Mouse (Mus musculus) thymus, adult 2 months (tissue): ENCODE results near the gene Tenm4. TPM values are rescaled to one million over a fixed set of nuclear protein-coding genes. Genes with fewer than 3 reads are reported as not detected.

Source experiments
- DNase-seq: peaks from one replicate; pipeline ENCODE4 v3.0.0; 2021
- H3K27ac ChIP-seq: fragments of 200-500 bp; 2 replicates; pipeline ENCODE4 v1.5.1; 2012; ENCODE audit warnings: low read length, control low read depth; ENCODE audit not compliant: control insufficient read depth, insufficient read depth
- H3K27me3 ChIP-seq: fragments of 200-500 bp; 2 replicates; pipeline ENCODE4 v1.6.1; 2012; ENCODE audit warnings: mild to moderate bottlenecking, low read length, moderate library complexity, mixed read lengths; ENCODE audit not compliant: control insufficient read depth, insufficient read depth
- H3K36me3 ChIP-seq: fragments of 200-500 bp; 2 replicates; pipeline ENCODE4 v1.6.1; 2012; ENCODE audit warnings: mild to moderate bottlenecking, low read length, moderate library complexity; ENCODE audit not compliant: control insufficient read depth, insufficient read depth
- H3K4me1 ChIP-seq: fragments of 200-500 bp; replicated peaks from 2 replicates; pipeline ENCODE4 v1.6.1; 2012; ENCODE audit warnings: low read length; ENCODE audit not compliant: control insufficient read depth, insufficient read depth
- H3K4me3 ChIP-seq: fragments of 200-500 bp; 2 replicates; pipeline ENCODE4 v1.5.1; 2012; ENCODE audit warnings: mild to moderate bottlenecking, low read length, control low read depth, moderate library complexity; ENCODE audit not compliant: control insufficient read depth, insufficient read depth
- CTCF ChIP-seq: fragments of 200-500 bp; IDR thresholded peaks from 2 replicates; pipeline ENCODE4 v1.5.1; 2012; ENCODE audit warnings: mild to moderate bottlenecking, control low read depth, low read length, moderate library complexity, borderline replicate concordance; ENCODE audit not compliant: control insufficient read depth, poor library complexity, insufficient read depth; ENCODE audit errors: extremely low read depth
- POLR2A ChIP-seq: fragments of 200-500 bp; IDR thresholded peaks from 2 replicates; pipeline ENCODE4 v1.6.1; 2012; ENCODE audit warnings: mild to moderate bottlenecking, low read length, control low read depth, moderate library complexity; ENCODE audit not compliant: control insufficient read depth, poor library complexity, insufficient read depth; ENCODE audit errors: extremely low read depth
- WGBS: fragments of 180-500 bp; shearing (Covaris S2); methylation state at CpG from one replicate; pipeline ENCODE4 v1.1.7; 2018; 5-methylcytosine and 5-hydroxymethylcytosine counted together
- polyA plus RNA-seq: library from polyadenylated mRNA; depleted of rRNA; stranded (reverse); fragments of >200 nt; gene quantifications from 2 replicates; pipeline ENCODE4 v1.2.3, GENCODE M21; 2012

Gene Tenm4
- polyA plus RNA-seq, 1 experiment = 2.7 TPM

GRCm38 (mm10) chr7:96718201-96719155, 547.4 kb downstream of the Tenm4 start:
- Histone ChIP-seq H3K36me3 (no peaks in the 10 kb centered on the region), H3K27me3 (no peaks in the 10 kb centered on the region), H3K4me3 (no peak overlapping the region), H3K27ac (no peak overlapping the region), H3K4me1 (no peaks in the 10 kb centered on the region)
- DNase-seq = no peak
- no peak for TF ChIP-seq CTCF
- no peak for TF ChIP-seq POLR2A
- WGBS = 86% methylated on average over 14 of the region's 14 CpGs

- Histone ChIP-seq H3K36me3 (no peaks in the 10 kb centered on the region), H3K27ac (no peak overlapping the region), H3K4me1 (no peaks in the 10 kb centered on the region), H3K27me3 (no peaks in the 10 kb centered on the region), H3K4me3 (no peak overlapping the region)
- DNase-seq = no peak
- WGBS = 33% methylated on average over 1 of the region's 1 CpGs
- no peak for TF ChIP-seq CTCF
- no peak for TF ChIP-seq POLR2A
Measured at GRCm38 (mm10) chr7:96719926-96720325, 548.9 kb downstream of the Tenm4 start.

DNA sequence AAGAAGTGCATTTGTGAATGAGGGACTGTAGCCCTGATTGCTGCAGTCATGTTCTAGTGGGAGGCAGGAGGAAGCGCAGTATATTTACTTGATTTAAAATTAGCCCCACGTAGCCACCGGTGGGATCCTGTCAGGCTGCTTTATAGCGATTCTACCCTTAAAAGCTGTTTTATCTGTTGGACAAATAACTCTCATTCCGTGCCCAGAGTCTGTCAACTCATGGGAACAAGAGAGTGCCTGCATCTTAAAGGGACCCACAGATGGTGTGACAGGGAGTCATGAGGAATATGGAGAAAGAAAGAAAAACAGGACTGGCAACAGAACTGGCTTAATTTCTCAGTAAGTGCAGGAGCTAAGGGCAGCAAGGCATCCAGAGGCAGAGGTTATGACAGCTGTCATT, 549.4 kb downstream of the Tenm4 start:
- WGBS = 61% methylated on average over 5 of the region's 5 CpGs
- no peak for DNase-seq
- Histone ChIP-seq H3K4me3 (no peak overlapping the region), H3K36me3 (no peaks in the 10 kb centered on the region), H3K4me1 (no peaks in the 10 kb centered on the region), H3K27me3 (no peaks in the 10 kb centered on the region), H3K27ac (no peak overlapping the region)
- no peak for TF ChIP-seq POLR2A
- TF ChIP-seq CTCF = no peak

DNA sequence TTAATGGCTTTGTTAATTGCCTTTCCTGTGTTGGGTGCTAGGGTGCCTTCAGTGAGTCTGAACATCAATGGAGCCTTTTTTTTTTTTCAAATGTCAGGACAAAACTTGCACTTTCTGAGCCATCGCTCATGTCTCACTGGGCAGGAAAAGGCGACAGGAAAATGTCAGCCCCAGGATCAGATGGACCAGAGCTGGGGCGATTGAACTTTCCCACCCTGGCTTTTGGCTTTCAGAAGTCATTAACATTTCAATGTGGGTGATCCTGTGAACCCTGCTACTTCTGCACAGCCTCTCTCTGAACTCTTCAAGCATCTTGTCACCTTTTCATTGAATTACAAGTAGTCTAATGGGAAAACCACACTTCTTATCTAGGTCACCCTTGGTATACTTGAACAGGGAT, 551.8 kb downstream of the Tenm4 start:
- no peak for TF ChIP-seq POLR2A
- TF ChIP-seq CTCF = no peak
- Histone ChIP-seq H3K27me3 (no peaks in the 10 kb centered on the region), H3K27ac (no peak overlapping the region), H3K4me3 (no peak overlapping the region), H3K4me1 (no peaks in the 10 kb centered on the region), H3K36me3 (no peaks in the 10 kb centered on the region)
- no peak for DNase-seq
- 89% methylated on average over 3 of the region's 3 CpGs for WGBS

- Histone ChIP-seq H3K27me3 (no peaks in the 10 kb centered on the region), H3K4me1 (no peaks in the 10 kb centered on the region), H3K4me3 (no peak overlapping the region), H3K36me3 (no peaks in the 10 kb centered on the region), H3K27ac (no peak overlapping the region)
- DNase-seq = no peak
- no peak for TF ChIP-seq CTCF
- no peak for TF ChIP-seq POLR2A
- 97% methylated on average over 5 of the region's 5 CpGs for WGBS
Measured at GRCm38 (mm10) chr7:96725603-96726002, 554.6 kb downstream of the Tenm4 start.

DNA sequence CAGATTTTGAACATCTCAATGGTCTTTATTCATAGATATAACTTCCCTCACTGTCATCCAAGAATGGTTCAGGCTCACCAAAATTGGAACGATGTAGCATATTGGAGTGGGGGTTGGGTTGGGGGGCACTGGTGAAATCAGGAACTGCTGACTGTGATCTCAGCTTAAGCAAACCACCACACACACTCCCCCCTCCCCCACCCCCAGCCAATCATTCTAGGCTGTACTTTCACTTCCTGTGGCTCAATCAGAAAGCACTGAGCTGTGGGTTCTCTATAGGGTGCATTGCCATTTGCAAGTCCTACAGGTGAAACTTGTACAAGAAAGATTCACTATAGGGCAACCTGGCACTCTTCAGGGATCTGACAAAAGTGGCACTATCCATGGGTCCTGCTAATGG, 559.3 kb downstream of the Tenm4 start:
- no peaks in the 10 kb centered on the region for H3K27me3 ChIP-seq
- H3K4me3 ChIP-seq = no peak overlapping the region
- no peak overlapping the region for H3K27ac ChIP-seq
- DNase-seq = no peak
- WGBS = 12% methylated on average over 1 of the region's 1 CpGs
- no peaks in the 10 kb centered on the region for H3K36me3 ChIP-seq
- no peaks in the 10 kb centered on the region for H3K4me1 ChIP-seq
- no peak for TF ChIP-seq CTCF
- no peak for TF ChIP-seq POLR2A

GRCm38 (mm10) chr7:96731947-96732346, 560.9 kb downstream of the Tenm4 start:
- WGBS = 93% methylated on average over 4 of the region's 4 CpGs
- Histone ChIP-seq H3K4me1 (no peaks in the 10 kb centered on the region), H3K4me3 (no peak overlapping the region), H3K27ac (no peak overlapping the region), H3K36me3 (no peaks in the 10 kb centered on the region), H3K27me3 (no peaks in the 10 kb centered on the region)
- TF ChIP-seq CTCF = no peak
- no peak for TF ChIP-seq POLR2A
- DNase-seq = no peak
